13 mouse cellular contexts compared by ENCODE assay signal in the genomic region with DNA sequence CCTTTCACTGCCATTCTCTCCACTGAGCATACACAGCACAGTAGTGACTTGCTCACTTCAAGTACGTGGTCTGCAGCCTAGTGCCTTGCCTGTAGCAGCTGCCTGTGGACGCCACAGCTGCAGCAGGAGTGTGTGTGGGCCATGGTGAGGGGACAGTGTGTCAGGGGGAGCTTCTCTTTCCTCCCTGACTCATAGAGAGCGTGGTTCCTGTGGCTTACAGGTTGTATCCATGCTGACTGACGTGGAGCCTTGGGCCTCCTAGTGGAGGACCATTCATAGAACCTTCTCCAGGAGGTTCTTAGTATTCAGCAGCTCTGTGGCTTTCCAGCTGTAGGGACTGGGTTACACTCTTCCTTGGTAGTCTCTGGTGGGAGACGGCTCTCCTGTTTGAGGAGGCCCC. TPM values are rescaled to one million over a fixed set of nuclear protein-coding genes. Genes with fewer than 3 reads are reported as not detected.
DNase-seq lines count a peak whose midpoint lies in the region; ATAC-seq and TF ChIP-seq lines count a peak whose summit lies in the region.
"Had no signal": no experiment of that assay in that cellular context is flagged by ENCODE, and none has a peak within 500 bp of the region (broad histone marks: within the 10 kb centered on the region; RNA-seq: fewer than 3 reads in every experiment).

No protein-coding gene starts in this region.

- TF ChIP-seq POLR2A in cerebellum, adult 2 months (IDR thresholded peaks at IDR 0.05; ENCODE audit: borderline replicate concordance, insufficient read depth, low read length) = no peak

- H3K4me2 ChIP-seq in heart, embryonic 14.5 days (ENCODE audit: low read length) = no peak overlapping the region
- H3K4me2 ChIP-seq in lung, embryonic 14.5 days = no peak overlapping the region
- H3K4me2 ChIP-seq: heart, embryonic 12.5 days; liver, embryonic 15.5 days had no signal

- H3K9ac ChIP-seq in heart, embryonic 14.5 days (ENCODE audit: low read length) = no peak overlapping the region
- no peak overlapping the region for H3K9ac ChIP-seq in lung, embryonic 14.5 days
- H3K9ac ChIP-seq: heart, embryonic 12.5 days; liver, embryonic 15.5 days had no signal

- peak; percentile 18; the same call in 1 of the 2 replicates for ATAC-seq in heart, embryonic 14.5 days (ENCODE audit: insufficient number of reproducible peaks, insufficient read depth, low FRiP score, low read depth)
- ATAC-seq in lung, embryonic 14.5 days (ENCODE audit: insufficient read depth) = no peak; the same call in 1 of the 2 replicates

- peaks cover 4% of the 10 kb centered on the region in 2 experiments; a peak in 2 of 4 replicates for H3K4me1 ChIP-seq in heart, embryonic 14.5 days (ENCODE audit: control insufficient read depth in 2 of 2, insufficient read depth in 2 of 2, low read length in 2 of 2)
- H3K4me1 ChIP-seq in heart, embryonic 10.5 days = no peaks in the 10 kb centered on the region; the same call in 1 of the 2 replicates
- no peaks in the 10 kb centered on the region for H3K4me1 ChIP-seq in lung, embryonic 14.5 days (ENCODE audit: insufficient read depth)
- H3K4me1 ChIP-seq in cerebellum, adult 2 months (ENCODE audit: control insufficient read depth, insufficient read depth, low read length) = peaks cover 69% of the 10 kb centered on the region
- H3K4me1 ChIP-seq in limb, embryonic 10.5 days = peaks cover 1% of the 10 kb centered on the region
- H3K4me1 ChIP-seq: liver, embryonic 15.5 days had no signal

- H3K36me3 ChIP-seq in heart, embryonic 14.5 days (ENCODE audit: control insufficient read depth, insufficient read depth, low read length) = no peaks in the 10 kb centered on the region
- no peaks in the 10 kb centered on the region for H3K36me3 ChIP-seq in heart, embryonic 10.5 days
- H3K36me3 ChIP-seq in lung, embryonic 14.5 days (ENCODE audit: insufficient read depth) = no peaks in the 10 kb centered on the region
- H3K36me3 ChIP-seq in limb, embryonic 10.5 days = no peaks in the 10 kb centered on the region
- H3K36me3 ChIP-seq: heart, embryonic 12.5 days; liver, embryonic 15.5 days had no signal

- TF ChIP-seq CTCF in lung, embryonic 14.5 days (IDR thresholded peaks at IDR 0.05; ENCODE audit: low read depth) = no peak
- no peak for TF ChIP-seq CTCF in cerebellum, adult 2 months (IDR thresholded peaks at IDR 0.05; ENCODE audit: borderline replicate concordance, insufficient read depth, low read depth, low read length)

- H3K27ac ChIP-seq in heart, embryonic 14.5 days (replicated peaks in 1 of 2; ENCODE audit: control insufficient read depth in 1 of 2, insufficient read depth in 1 of 2, low read depth in 2 of 2, low read length in 2 of 2) = no peak overlapping the region
- H3K27ac ChIP-seq in heart, embryonic 10.5 days = no peak overlapping the region
- H3K27ac ChIP-seq in lung, embryonic 14.5 days (ENCODE audit: low read depth) = peak overlapping the region; percentile 18; the same call in 1 of the 2 replicates
- peak overlapping the region; percentile 37 for H3K27ac ChIP-seq in cerebellum, adult 2 months (ENCODE audit: insufficient read depth, low read length)
- peak overlapping the region; percentile 36; the same call in 1 of the 2 replicates for H3K27ac ChIP-seq in limb, embryonic 10.5 days
- H3K27ac ChIP-seq: liver, embryonic 15.5 days had no signal

- H3K4me3 ChIP-seq in heart, embryonic 14.5 days (ENCODE audit: control insufficient read depth in 1 of 2, insufficient read depth in 1 of 2, low read depth in 1 of 2, low read length in 2 of 2) = no peak overlapping the region
- H3K4me3 ChIP-seq in heart, embryonic 10.5 days = no peak overlapping the region
- no peak overlapping the region for H3K4me3 ChIP-seq in lung, embryonic 14.5 days (ENCODE audit: low read depth, low read length)
- H3K4me3 ChIP-seq in cerebellum, adult 2 months (replicated peaks; ENCODE audit: insufficient read depth, low read depth, low read length) = no peak overlapping the region
- H3K4me3 ChIP-seq in limb, embryonic 10.5 days = no peak overlapping the region
- H3K4me3 ChIP-seq: heart, embryonic 12.5 days; liver, embryonic 15.5 days had no signal

- no peak for DNase-seq in heart, embryonic 10.5 days (ENCODE audit: low spot score)
- DNase-seq in lung, embryonic 14.5 days = no peak
- no peak for DNase-seq in lung, postnatal 36 days
- DNase-seq in cerebellum, adult 2 months = peak in 1 of 2 experiments; percentile 28
- peak; percentile 27 for DNase-seq in limb, embryonic 10.5 days (ENCODE audit: low spot score)
- no peak for DNase-seq in MN1 (ENCODE audit: low spot score)
- DNase-seq in gastrocnemius, postnatal 25 days = no peak
- DNase-seq: adrenal gland, postnatal 25 days; kidney, adult 11 months; thymus, postnatal 25 days had no signal

- 73% methylated on average over 5 of the region's 5 CpGs for WGBS in heart, embryonic 14.5 days
- 76% methylated on average over 5 of the region's 5 CpGs for WGBS in heart, embryonic 10.5 days
- WGBS in lung, embryonic 14.5 days = 61% methylated on average over 5 of the region's 5 CpGs
- WGBS in cerebellum, adult 2 months = 66% methylated on average over 5 of the region's 5 CpGs
- 75% methylated on average over 5 of the region's 5 CpGs for WGBS in limb, embryonic 10.5 days

- H3K27me3 ChIP-seq in heart, embryonic 14.5 days (ENCODE audit: control insufficient read depth, insufficient read depth, low read length) = no peaks in the 10 kb centered on the region
- peaks cover 27% of the 10 kb centered on the region; the same call in 1 of the 2 replicates for H3K27me3 ChIP-seq in heart, embryonic 10.5 days (ENCODE audit: insufficient read depth, poor library complexity, severe bottlenecking)
- no peaks in the 10 kb centered on the region for H3K27me3 ChIP-seq in lung, embryonic 14.5 days (ENCODE audit: insufficient read depth, low read length)
- no peaks in the 10 kb centered on the region for H3K27me3 ChIP-seq in cerebellum, adult 2 months (ENCODE audit: control insufficient read depth, insufficient read depth, low read length)
- H3K27me3 ChIP-seq in limb, embryonic 10.5 days (ENCODE audit: low read depth, poor library complexity, severe bottlenecking) = no peaks in the 10 kb centered on the region
- H3K27me3 ChIP-seq: liver, embryonic 15.5 days had no signal

- H3K9me3 ChIP-seq in heart, embryonic 14.5 days (ENCODE audit: control insufficient read depth, low read length) = no peaks in the 10 kb centered on the region
- H3K9me3 ChIP-seq in heart, embryonic 10.5 days = no peaks in the 10 kb centered on the region
- no peaks in the 10 kb centered on the region for H3K9me3 ChIP-seq in lung, embryonic 14.5 days (ENCODE audit: low read depth, low read length)
- no peaks in the 10 kb centered on the region for H3K9me3 ChIP-seq in limb, embryonic 10.5 days (replicated peaks)
- H3K9me3 ChIP-seq: heart, embryonic 12.5 days; liver, embryonic 15.5 days had no signal

RNA-seq across cellular contexts. Expression of a gene that starts 9.8 kb away (rescaled TPM):
- 7.7 and 11.1 TPM in 2 replicates for polyA plus RNA-seq in heart, embryonic 14.5 days (2014; fragmentation: Nextera tagmentation; extraction: Ambion mirVana)
- 10.8 and 14.0 TPM in 2 replicates for polyA plus RNA-seq in heart, embryonic 10.5 days (2016; fragmentation: Nextera tagmentation; extraction: Ambion mirVana)
- polyA plus RNA-seq in lung, embryonic 14.5 days (2014; fragmentation: Nextera tagmentation; extraction: Ambion mirVana) = 0.33 and 0.39 TPM in 2 replicates
- 75.5 and 79.8 TPM in 2 replicates for polyA plus RNA-seq in cerebellum, adult 2 months (2012; rRNA removed)
- polyA plus RNA-seq in limb, embryonic 10.5 days (2016; fragmentation: Nextera tagmentation; extraction: Ambion mirVana) = 8.1 and 8.3 TPM in 2 replicates
- not detected for total RNA-seq in gastrocnemius, postnatal 25 days (2021)

RNA-seq across cellular contexts. Expression of a gene that starts 50.3 kb away (rescaled TPM):
- polyA plus RNA-seq in heart, embryonic 14.5 days (2014; fragmentation: Nextera tagmentation; extraction: Ambion mirVana) = 12.1 and 16.2 TPM in 2 replicates
- polyA plus RNA-seq in heart, embryonic 10.5 days (2016; fragmentation: Nextera tagmentation; extraction: Ambion mirVana) = 15.8 and 16.1 TPM in 2 replicates
- 18.5 and 19.5 TPM in 2 replicates for polyA plus RNA-seq in lung, embryonic 14.5 days (2014; fragmentation: Nextera tagmentation; extraction: Ambion mirVana)
- 17.1 and 19.5 TPM in 2 replicates for polyA plus RNA-seq in cerebellum, adult 2 months (2012; rRNA removed)
- polyA plus RNA-seq in limb, embryonic 10.5 days (2016; fragmentation: Nextera tagmentation; extraction: Ambion mirVana) = 16.2 and 17.0 TPM in 2 replicates
- total RNA-seq in gastrocnemius, postnatal 25 days (2021) = 10 to 100 TPM in 1 of 2 experiments, 1 to 10 TPM in 1; 9.3 to 11.1 TPM

Comparison
In these comparisons a context has a peak if more than half of its experiments do, and no peak if none do; other contexts are left out.
1. H3K27ac ChIP-seq: peak in lung, embryonic 14.5 days (single experiment), cerebellum, adult 2 months (single experiment) and limb, embryonic 10.5 days (single experiment); none in heart, embryonic 14.5 days (0 of 2) and heart, embryonic 10.5 days (single experiment).